Mouse (Mus musculus): ENCODE measurements at regions not wholly inside any gene's neighbourhood (a gene's known extent, or its start where the extent isn't known, plus 50 kb on each side); places are given as distances from the start of the nearest gene placed in this dataset.
A peak's percentile ranks its signal among the peaks of the same experiment; 100 is the strongest.

DNA sequence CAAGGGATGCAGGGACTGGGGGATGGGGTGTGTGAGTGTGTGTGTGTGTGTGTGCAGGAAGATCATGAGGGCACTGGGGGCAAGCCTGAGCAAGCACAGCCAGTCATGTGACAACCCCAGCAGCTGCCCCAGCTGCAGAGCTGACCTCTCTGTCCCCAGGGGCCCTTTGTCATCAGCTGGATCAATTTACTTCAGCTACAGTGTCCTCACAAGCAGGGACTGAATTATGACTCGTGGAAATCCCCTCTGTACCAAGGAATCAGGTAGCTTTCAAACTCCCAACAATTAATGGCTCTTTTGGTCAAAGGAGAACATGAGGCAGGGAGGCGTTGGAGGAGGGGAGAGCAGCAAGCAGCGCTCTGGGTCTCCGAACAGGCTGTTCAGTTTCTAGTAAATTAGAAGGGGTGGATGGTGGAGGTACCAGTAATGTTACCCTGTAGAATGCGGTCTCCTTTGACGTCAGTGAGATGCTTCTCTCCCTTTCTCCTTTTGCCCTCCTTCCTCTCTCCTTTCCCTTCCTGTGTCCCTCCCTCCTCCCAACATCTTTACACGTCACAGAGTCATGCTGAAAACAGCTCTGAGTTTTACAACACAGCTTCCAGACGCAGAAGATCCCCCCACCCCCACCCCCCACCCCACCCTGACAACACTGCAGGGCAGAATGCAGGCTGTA lies 106.5 kb downstream of the Tomm20 start:
- intact Hi-C loops (cut with DNase I): loop anchor here (1.0 to 2.0 kb wide), 5 partner anchors 78 to 342 kb away; no protein-coding TSS in a partner anchor
- H3K79me2 ChIP-seq (replicated peaks; ENCODE audit: control insufficient read depth, insufficient read depth, low read length): no peaks in the 10 kb centered on the region
- H3K27ac ChIP-seq: peak overlapping the region; percentile 85
- peaks cover 5% of the 10 kb centered on the region for H3K36me3 ChIP-seq (ENCODE audit: control insufficient read depth, insufficient read depth, low read length)
- peaks cover 24% of the 10 kb centered on the region for H3K4me1 ChIP-seq (ENCODE audit: control insufficient read depth, insufficient read depth, low read length)
- no peaks in the 10 kb centered on the region for H3K27me3 ChIP-seq (ENCODE audit: control insufficient read depth, insufficient read depth, low read length)
- H3K4me3 ChIP-seq: no peak overlapping the region
- no peak; the same call in 1 of the 2 replicates for TF ChIP-seq EP300 (IDR thresholded peaks at IDR 0.05; ENCODE audit: insufficient read depth, low read depth, low read length)
- TF ChIP-seq CTCF (IDR thresholded peaks at IDR 0.05): no peak
- no peak for TF ChIP-seq POLR2A (IDR thresholded peaks at IDR 0.05; ENCODE audit: insufficient read depth, low read depth, low read length)
- peak; percentile 59 to 66 for DNase-seq
- WGBS: 9% methylated on average over 8 of the region's 8 CpGs
- H3K9ac ChIP-seq (ENCODE audit: low read depth, low read length): peak overlapping the region; percentile 42

DNA sequence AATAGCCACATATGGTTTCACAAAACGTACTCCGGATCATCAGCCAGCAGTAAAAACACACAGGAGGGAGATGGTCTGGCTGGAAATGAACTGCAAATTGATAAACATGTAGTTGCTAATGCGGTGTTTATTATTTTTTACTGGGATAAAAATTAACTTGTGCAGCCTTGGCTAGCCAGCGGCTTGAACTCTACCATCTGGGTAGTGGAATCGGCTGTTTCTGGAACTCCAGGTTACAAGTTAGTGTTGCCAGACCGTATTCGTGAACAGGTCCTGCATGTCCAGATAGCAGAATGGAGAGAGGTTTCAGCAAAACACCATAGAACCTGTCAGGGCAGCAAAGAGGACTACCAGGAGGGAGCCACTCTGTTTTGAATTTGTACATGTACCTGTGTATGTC lies 107.4 kb downstream of the Tomm20 start:
- WGBS: 80% methylated on average over 7 of the region's 7 CpGs
- TF ChIP-seq POLR2A (IDR thresholded peaks at IDR 0.05; ENCODE audit: insufficient read depth, low read depth, low read length): no peak
- H3K4me1 ChIP-seq (ENCODE audit: control insufficient read depth, insufficient read depth, low read length): peaks cover 30% of the 10 kb centered on the region
- intact Hi-C loops (cut with DNase I): loop anchor here (2.0 kb wide), 4 partner anchors 79 to 341 kb away; no protein-coding TSS in a partner anchor
- no peak overlapping the region for H3K4me3 ChIP-seq
- peaks cover 5% of the 10 kb centered on the region for H3K36me3 ChIP-seq (ENCODE audit: control insufficient read depth, insufficient read depth, low read length)
- no peaks in the 10 kb centered on the region for H3K79me2 ChIP-seq (replicated peaks; ENCODE audit: control insufficient read depth, insufficient read depth, low read length)
- H3K9ac ChIP-seq (ENCODE audit: low read depth, low read length): no peak overlapping the region
- no peak for DNase-seq
- no peaks in the 10 kb centered on the region for H3K27me3 ChIP-seq (ENCODE audit: control insufficient read depth, insufficient read depth, low read length)
- H3K27ac ChIP-seq: peak overlapping the region; percentile 85

DNA sequence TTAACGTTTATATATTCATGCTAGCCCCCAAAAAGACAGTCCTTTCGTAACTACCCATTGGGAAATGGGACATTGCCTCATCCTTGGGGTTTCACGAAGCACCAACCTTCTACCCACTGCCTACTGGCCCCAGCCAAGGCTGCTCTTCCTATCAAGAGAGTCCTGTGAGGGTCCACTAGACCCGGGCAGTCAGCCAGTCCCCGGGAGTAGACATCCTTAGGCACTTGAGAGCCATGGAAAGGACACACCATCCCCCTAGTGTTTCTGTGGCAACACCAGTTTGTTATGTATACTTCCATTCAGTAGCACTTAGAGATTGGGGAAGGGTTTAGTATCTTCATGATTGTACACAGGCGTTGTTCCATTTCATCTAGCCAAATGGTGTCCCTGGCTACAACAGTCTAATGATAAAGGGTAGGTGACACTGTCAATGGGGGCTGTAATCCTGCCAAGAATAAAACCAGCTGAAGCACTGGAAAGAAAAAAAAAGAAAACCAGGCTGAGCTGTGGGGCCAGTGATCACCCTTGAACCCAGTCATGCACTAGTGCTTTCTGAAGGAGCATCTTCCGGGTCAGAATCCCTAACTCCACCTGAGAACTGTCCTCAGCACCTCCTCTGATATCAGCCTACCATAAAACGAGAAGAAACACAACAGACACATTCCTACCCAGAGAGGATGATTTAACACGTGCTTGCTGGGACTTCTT lies 108.2 kb downstream of the Tomm20 start:
- WGBS: 33% methylated on average over 9 of the region's 9 CpGs
- Histone ChIP-seq H3K9ac (ENCODE audit: low read depth, low read length) (no peak overlapping the region), H3K36me3 (ENCODE audit: control insufficient read depth, insufficient read depth, low read length) (peaks cover 5% of the 10 kb centered on the region), H3K79me2 (replicated peaks; ENCODE audit: control insufficient read depth, insufficient read depth, low read length) (no peaks in the 10 kb centered on the region), H3K4me3 (no peak overlapping the region), H3K4me1 (ENCODE audit: control insufficient read depth, insufficient read depth, low read length) (peaks cover 35% of the 10 kb centered on the region), H3K27me3 (ENCODE audit: control insufficient read depth, insufficient read depth, low read length) (no peaks in the 10 kb centered on the region), H3K27ac (peak overlapping the region; percentile 85)
- peak in 1 of 2 experiments; percentile 83 for DNase-seq
- intact Hi-C loops (cut with DNase I): loop anchor here (1.0 to 2.0 kb wide), 5 partner anchors 30 to 341 kb away; no protein-coding TSS in a partner anchor
- peak; percentile 87 for TF ChIP-seq EP300 (IDR thresholded peaks at IDR 0.05; ENCODE audit: insufficient read depth, low read depth, low read length)
- TF ChIP-seq CTCF (IDR thresholded peaks at IDR 0.05): no peak
- TF ChIP-seq POLR2A (IDR thresholded peaks at IDR 0.05; ENCODE audit: insufficient read depth, low read depth, low read length): no peak

GRCm38 (mm10) chr8:126835554-126835953 lies 110.1 kb downstream of the Tomm20 start:
- no peak overlapping the region for H3K27ac ChIP-seq
- 78% methylated on average over 7 of the region's 7 CpGs for WGBS
- TF ChIP-seq CTCF (IDR thresholded peaks at IDR 0.05) (no peak), EP300 (IDR thresholded peaks at IDR 0.05; ENCODE audit: insufficient read depth, low read depth, low read length) (no peak), POLR2A (IDR thresholded peaks at IDR 0.05; ENCODE audit: insufficient read depth, low read depth, low read length) (no peak)
- H3K4me3 ChIP-seq: no peak overlapping the region
- no peaks in the 10 kb centered on the region for H3K27me3 ChIP-seq (ENCODE audit: control insufficient read depth, insufficient read depth, low read length)
- peaks cover 5% of the 10 kb centered on the region for H3K36me3 ChIP-seq (ENCODE audit: control insufficient read depth, insufficient read depth, low read length)
- no peak for DNase-seq
- intact Hi-C loops (cut with DNase I): loop anchor here (1.0 kb wide), 1 partner anchor 23 kb away; no protein-coding TSS in a partner anchor
- no peaks in the 10 kb centered on the region for H3K79me2 ChIP-seq (replicated peaks; ENCODE audit: control insufficient read depth, insufficient read depth, low read length)
- H3K4me1 ChIP-seq (ENCODE audit: control insufficient read depth, insufficient read depth, low read length): peaks cover 45% of the 10 kb centered on the region
- no peak overlapping the region for H3K9ac ChIP-seq (ENCODE audit: low read depth, low read length)

DNA sequence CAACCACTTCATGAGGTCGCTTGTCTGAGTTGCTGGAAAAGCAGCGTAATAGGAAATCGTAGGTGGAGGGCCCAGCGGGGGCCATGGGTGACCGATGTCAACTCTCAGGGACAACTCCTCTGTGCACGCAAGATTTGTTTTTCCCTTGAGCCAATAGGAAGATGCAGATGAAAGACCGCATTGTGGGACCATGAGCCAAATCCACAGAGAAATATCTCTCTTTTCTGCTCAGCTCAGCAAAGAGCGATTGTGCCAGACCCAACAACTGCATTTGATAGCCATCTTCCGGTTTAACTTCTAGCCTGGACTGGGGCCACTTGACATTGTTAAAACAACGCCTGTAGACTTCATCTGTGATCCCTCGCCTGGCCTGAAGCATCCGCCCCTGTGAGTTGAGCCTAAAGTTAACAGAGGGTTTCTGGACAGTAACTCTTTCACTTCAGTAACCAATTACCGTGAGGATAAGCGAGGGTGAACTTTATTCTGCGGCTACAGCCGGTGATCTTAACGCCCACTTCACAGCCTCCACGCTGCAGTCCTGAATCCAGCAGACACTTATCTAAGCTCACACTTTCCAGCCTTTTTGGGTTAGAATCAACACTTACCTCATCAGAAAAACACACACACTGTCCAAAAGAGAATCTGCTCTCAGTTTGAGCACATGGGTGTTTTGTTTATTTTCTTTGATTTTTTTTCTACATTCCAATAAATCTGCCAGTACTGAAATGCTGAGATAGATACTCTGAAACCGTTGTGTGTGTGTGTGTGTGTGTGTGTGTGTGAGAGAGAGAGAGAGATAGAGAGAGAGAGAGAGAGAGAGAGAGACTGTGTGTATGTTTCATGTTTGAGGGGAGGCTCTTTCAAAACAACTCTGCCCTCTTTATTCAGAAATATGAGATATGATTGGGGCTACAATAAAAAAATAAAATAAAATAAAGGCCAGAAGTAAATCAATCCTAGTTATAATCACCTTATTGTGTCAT lies 111.9 kb downstream of the Tomm20 start:
- Histone ChIP-seq H3K9ac (ENCODE audit: low read depth, low read length) (peak overlapping the region; percentile 5; the same call in 1 of the 2 replicates), H3K79me2 (replicated peaks; ENCODE audit: control insufficient read depth, insufficient read depth, low read length) (no peaks in the 10 kb centered on the region), H3K4me3 (no peak overlapping the region), H3K27me3 (ENCODE audit: control insufficient read depth, insufficient read depth, low read length) (no peaks in the 10 kb centered on the region), H3K4me1 (ENCODE audit: control insufficient read depth, insufficient read depth, low read length) (peaks cover 44% of the 10 kb centered on the region), H3K36me3 (ENCODE audit: control insufficient read depth, insufficient read depth, low read length) (peaks cover 3% of the 10 kb centered on the region), H3K27ac (peak overlapping the region; percentile 87)
- intact Hi-C loops (cut with DNase I): no loop called here
- DNase-seq: peak; percentile 70 to 82
- TF ChIP-seq CTCF (IDR thresholded peaks at IDR 0.05) (no peak), EP300 (IDR thresholded peaks at IDR 0.05; ENCODE audit: insufficient read depth, low read depth, low read length) (peak; percentile 36)
- 28% methylated on average over 19 of the region's 19 CpGs for WGBS

Data from heart, adult 2 months (tissue).